Mouse (Mus musculus) heart, embryonic 15.5 days (tissue): ENCODE results near the gene Ncf4. TPM values are rescaled to one million over a fixed set of nuclear protein-coding genes. Genes with fewer than 3 reads are reported as not detected.

Experiments used
- ATAC-seq: fragments of 200-750 bp; cut with Nextera tagmentation; replicated peaks from 2 replicates; pipeline ENCODE4 v1.8.0; 2017; ENCODE audit warnings: low read depth, moderate TSS enrichment; ENCODE audit not compliant: insufficient number of reproducible peaks, insufficient read depth, low FRiP score
- H3K27ac ChIP-seq: fragments of 300-500 bp; sonication (generic); 2 replicates; pipeline ENCODE4 v1.5.1; 2015; ENCODE audit warnings: mild to moderate bottlenecking, inconsistent platforms
- H3K27me3 ChIP-seq: fragments of 300-500 bp; sonication (generic); 2 replicates; pipeline ENCODE4 v1.6.1; 2015; ENCODE audit warnings: inconsistent platforms
- H3K36me3 ChIP-seq: fragments of 300-500 bp; sonication (generic); 2 replicates; pipeline ENCODE4 v1.6.1; 2015; ENCODE audit warnings: mild to moderate bottlenecking, inconsistent platforms
- H3K4me1 ChIP-seq: fragments of 300-500 bp; sonication (generic); replicated peaks from 2 replicates; pipeline ENCODE4 v1.6.1; 2015; ENCODE audit warnings: inconsistent platforms
- H3K4me2 ChIP-seq: fragments of 300-500 bp; sonication (generic); 2 replicates; pipeline ENCODE4 v1.6.1; 2015; ENCODE audit warnings: inconsistent platforms, mild to moderate bottlenecking, moderate library complexity
- H3K4me3 ChIP-seq: fragments of 300-500 bp; sonication (generic); 2 replicates; pipeline ENCODE4 v1.5.1; 2015; ENCODE audit warnings: mild to moderate bottlenecking, inconsistent platforms
- H3K9ac ChIP-seq: fragments of 300-500 bp; sonication (generic); 2 replicates; pipeline ENCODE4 v1.6.1; 2015; ENCODE audit warnings: mild to moderate bottlenecking, inconsistent platforms
- H3K9me3 ChIP-seq: fragments of 300-500 bp; sonication (generic); replicated peaks from 2 replicates; pipeline ENCODE4 v1.6.1; 2016; ENCODE audit warnings: inconsistent platforms
- WGBS: fragments of 180-500 bp; shearing (Covaris S2); methylation state at CpG from one replicate; pipeline ENCODE4 v1.1.7; 2015; ENCODE audit warnings: mixed read lengths; 5-methylcytosine and 5-hydroxymethylcytosine counted together
- microRNA-seq: library from miRNA; unstranded; fragments of <30 nt; microRNA quantifications from one replicate; pipeline ENCODE4, GENCODE M21; 2016
- polyA plus RNA-seq: library from polyadenylated mRNA; unstranded; fragments of >200 nt; fragmentation: Nextera tagmentation; extraction: Ambion mirVana; gene quantifications from 2 replicates; pipeline ENCODE4 v1.2.1, GENCODE M21; 2015

Gene Ncf4
- polyA plus RNA-seq, 1 experiment from 2014 or later: 4.0 TPM

GRCm38 (mm10) chr15:78293716-78294115 is 49.1 kb downstream of the Ncf4 start:
- Histone ChIP-seq H3K27ac (no peak overlapping the region), H3K27me3 (no peaks in the 10 kb centered on the region), H3K4me1 (peaks cover 4% of the 10 kb centered on the region; the same call in 1 of the 2 replicates), H3K4me2 (no peak overlapping the region), H3K4me3 (no peak overlapping the region), H3K9me3 (no peaks in the 10 kb centered on the region), H3K36me3 (no peaks in the 10 kb centered on the region), H3K9ac (no peak overlapping the region)
- WGBS: 79% methylated on average over 4 of the region's 4 CpGs
- no peak for ATAC-seq

GRCm38 (mm10) chr15:78298558-78298957 is 54.0 kb downstream of the Ncf4 start:
- 78% methylated on average over 1 of the region's 1 CpGs for WGBS
- H3K9ac ChIP-seq: no peak overlapping the region
- H3K27me3 ChIP-seq: no peaks in the 10 kb centered on the region
- H3K4me2 ChIP-seq: no peak overlapping the region
- H3K9me3 ChIP-seq: no peaks in the 10 kb centered on the region
- no peak overlapping the region for H3K27ac ChIP-seq
- no peaks in the 10 kb centered on the region for H3K4me1 ChIP-seq
- H3K36me3 ChIP-seq: no peaks in the 10 kb centered on the region
- no peak overlapping the region for H3K4me3 ChIP-seq
- no peak for ATAC-seq

- no peak for ATAC-seq
- Histone ChIP-seq H3K36me3 (no peaks in the 10 kb centered on the region), H3K4me2 (no peak overlapping the region), H3K9me3 (no peaks in the 10 kb centered on the region), H3K27ac (no peak overlapping the region), H3K4me3 (no peak overlapping the region), H3K9ac (no peak overlapping the region), H3K27me3 (no peaks in the 10 kb centered on the region), H3K4me1 (no peaks in the 10 kb centered on the region)
- WGBS: 77% methylated on average over 3 of the region's 3 CpGs
Measured at GRCm38 (mm10) chr15:78299641-78300040, 55.0 kb downstream of the Ncf4 start.

- Histone ChIP-seq H3K36me3 (no peaks in the 10 kb centered on the region), H3K4me1 (no peaks in the 10 kb centered on the region), H3K9ac (no peak overlapping the region), H3K4me2 (no peak overlapping the region), H3K4me3 (no peak overlapping the region), H3K27ac (no peak overlapping the region), H3K9me3 (no peaks in the 10 kb centered on the region), H3K27me3 (no peaks in the 10 kb centered on the region)
- ATAC-seq: no peak
Measured at GRCm38 (mm10) chr15:78300773-78301172, 56.2 kb downstream of the Ncf4 start.

- no peaks in the 10 kb centered on the region for H3K4me1 ChIP-seq
- H3K4me2 ChIP-seq: no peak overlapping the region
- no peak overlapping the region for H3K4me3 ChIP-seq
- ATAC-seq: no peak
- H3K9ac ChIP-seq: no peak overlapping the region
- H3K27ac ChIP-seq: no peak overlapping the region
- 88% methylated on average over 4 of the region's 4 CpGs for WGBS
- no peaks in the 10 kb centered on the region for H3K36me3 ChIP-seq
- no peaks in the 10 kb centered on the region for H3K9me3 ChIP-seq
- H3K27me3 ChIP-seq: no peaks in the 10 kb centered on the region
Measured at GRCm38 (mm10) chr15:78302718-78303117, 58.1 kb downstream of the Ncf4 start.

- Histone ChIP-seq H3K4me3 (no peak overlapping the region), H3K36me3 (no peaks in the 10 kb centered on the region), H3K9ac (no peak overlapping the region), H3K27ac (no peak overlapping the region), H3K9me3 (no peaks in the 10 kb centered on the region), H3K4me1 (no peaks in the 10 kb centered on the region), H3K27me3 (no peaks in the 10 kb centered on the region), H3K4me2 (no peak overlapping the region)
- WGBS: 87% methylated on average over 6 of the region's 6 CpGs
- no peak for ATAC-seq
Measured at GRCm38 (mm10) chr15:78303665-78304233, 59.1 kb downstream of the Ncf4 start.

GRCm38 (mm10) chr15:78305341-78305933 is 60.8 kb downstream of the Ncf4 start, which contains the start of gene Csf2rb2:
Csf2rb2 (minus strand) TSS chr15:78305721.
- Histone ChIP-seq H3K4me3 (no peak within 1 kb of the TSS), H3K9me3 (no peaks in the 10 kb centered on the region), H3K27me3 (no peaks in the 10 kb centered on the region), H3K9ac (no peak within 1 kb of the TSS), H3K27ac (no peak within 1 kb of the TSS), H3K4me1 (peaks cover 4% of the 10 kb centered on the region; the same call in 1 of the 2 replicates), H3K36me3 (no peaks in the 10 kb centered on the region), H3K4me2 (no peak within 1 kb of the TSS)
- 65% methylated on average over 10 of the region's 10 CpGs for WGBS
- ATAC-seq: no peak

- Histone ChIP-seq H3K36me3 (no peaks in the 10 kb centered on the region), H3K4me2 (no peak overlapping the region), H3K27ac (no peak overlapping the region), H3K4me1 (peaks cover 4% of the 10 kb centered on the region; the same call in 1 of the 2 replicates), H3K9me3 (no peaks in the 10 kb centered on the region), H3K4me3 (no peak overlapping the region), H3K9ac (no peak overlapping the region), H3K27me3 (no peaks in the 10 kb centered on the region)
- 5% methylated on average over 5 of the region's 5 CpGs for WGBS
- no peak for ATAC-seq
Measured at GRCm38 (mm10) chr15:78309865-78310264, 65.3 kb downstream of the Ncf4 start.

- Histone ChIP-seq H3K27ac (no peak overlapping the region), H3K4me3 (no peak overlapping the region), H3K4me1 (peaks cover 4% of the 10 kb centered on the region; the same call in 1 of the 2 replicates), H3K4me2 (no peak overlapping the region), H3K9me3 (no peaks in the 10 kb centered on the region), H3K36me3 (no peaks in the 10 kb centered on the region), H3K27me3 (no peaks in the 10 kb centered on the region), H3K9ac (no peak overlapping the region)
- WGBS: 70% methylated on average over 4 of the region's 4 CpGs
- ATAC-seq: no peak
Measured at GRCm38 (mm10) chr15:78310971-78311370, 66.4 kb downstream of the Ncf4 start.

Small RNA genes lying within 50 kb of the gene (microRNA-seq; reads per million reads assigned to microRNA genes)
- gene Mir7676-1: not detected

Other genes starting within 250 kb of the Ncf4 start
- gene Cacng2, start 124.8 kb upstream of the Ncf4 start, polyA plus RNA-seq: 0.03 TPM in 1 of 2 replicates, not detected in the other
- gene Ift27, start 70.7 kb upstream of the Ncf4 start, polyA plus RNA-seq: 38.1 and 49.9 TPM in 2 replicates
- 1.0 and 1.1 TPM in 2 replicates for gene Pvalb, start 38.4 kb upstream of the Ncf4 start, polyA plus RNA-seq
- gene Csf2rb2, start 60.9 kb downstream of the Ncf4 start, polyA plus RNA-seq: 0.42 and 0.54 TPM in 2 replicates
- gene Csf2rb, start 81.0 kb downstream of the Ncf4 start, polyA plus RNA-seq: 1.2 and 3.0 TPM in 2 replicates
- not detected in 2 replicates for gene Tex33, start 151.1 kb downstream of the Ncf4 start, polyA plus RNA-seq
- 22.6 and 38.7 TPM in 2 replicates for gene Tst, start 161.1 kb downstream of the Ncf4 start, polyA plus RNA-seq
- 1.3 and 1.5 TPM in 2 replicates for gene Mpst, start 161.6 kb downstream of the Ncf4 start, polyA plus RNA-seq
- gene Kctd17, start 183.8 kb downstream of the Ncf4 start, polyA plus RNA-seq: 19.1 and 28.5 TPM in 2 replicates
- 0.21 and 0.60 TPM in 2 replicates for gene Tmprss6, start 223.8 kb downstream of the Ncf4 start, polyA plus RNA-seq